In the genomic region with DNA sequence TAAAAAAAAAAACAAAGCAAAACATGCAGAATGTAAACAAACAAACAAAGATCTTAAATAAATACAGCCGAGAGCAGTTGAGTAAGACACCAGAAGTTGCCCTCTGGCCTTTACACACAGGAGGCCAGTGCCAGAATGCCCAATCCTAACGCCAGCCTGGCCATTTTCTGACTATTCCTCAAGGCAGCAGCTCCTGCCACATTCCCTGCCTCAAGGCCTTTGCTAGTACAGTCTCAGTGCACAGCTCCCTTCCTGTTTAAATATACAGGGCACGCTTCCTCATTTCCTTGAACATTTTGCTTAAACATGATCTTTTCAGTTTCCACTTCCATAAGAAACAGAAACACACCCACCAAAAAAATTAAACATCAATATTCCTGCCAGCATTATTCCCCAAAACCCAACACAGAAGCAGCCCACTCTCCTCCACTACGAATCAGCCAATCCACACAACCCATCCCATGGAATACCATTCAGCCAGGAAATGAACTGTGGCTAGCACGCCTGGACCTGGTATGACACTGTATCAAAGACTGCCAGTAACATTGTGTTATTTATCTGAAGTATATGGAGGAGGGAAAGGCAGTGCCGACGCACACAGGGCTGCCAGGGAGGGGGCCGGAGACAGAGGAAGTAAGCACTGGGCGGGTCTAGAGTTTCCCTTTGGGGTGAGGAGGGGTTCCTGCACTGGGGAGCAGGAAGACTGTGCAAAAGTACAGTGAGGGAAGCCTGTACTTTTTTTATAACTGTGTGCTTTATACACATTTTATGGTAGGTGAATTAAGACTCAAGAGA, we compare ENCODE assay signal across 9 mouse cellular contexts. TPM values are rescaled to one million over a fixed set of nuclear protein-coding genes. Genes with fewer than 3 reads are reported as not detected.
DNase-seq lines count a peak whose midpoint lies in the region; ATAC-seq and TF ChIP-seq lines count a peak whose summit lies in the region.
"Had no signal": no experiment of that assay in that cellular context is flagged by ENCODE, and none has a peak within 500 bp of the region (broad histone marks: within the 10 kb centered on the region; RNA-seq: fewer than 3 reads in every experiment).

No protein-coding gene starts in this region.

- TF ChIP-seq EP300 in liver, postnatal 0 days (IDR thresholded peaks at IDR 0.05; ENCODE audit: low read depth): no peak

- TF ChIP-seq CTCF in left cerebral cortex, adult 2 months (IDR thresholded peaks at IDR 0.05): no peak
- no peak for TF ChIP-seq CTCF in liver, postnatal 0 days (IDR thresholded peaks at IDR 0.05; ENCODE audit: low read depth)

- 0 out of 2 replicates have a peak overlapping the region, but pooled peaks have one; percentile 11 for H3K9ac ChIP-seq in liver, postnatal 0 days (replicated peaks)
- no peak overlapping the region for H3K9ac ChIP-seq in midbrain, embryonic 15.5 days

- ATAC-seq in liver, postnatal 0 days: peak; percentile 62
- ATAC-seq in midbrain, embryonic 15.5 days (replicated peaks): no peak; the same call in 1 of the 2 replicates

- H3K36me3 ChIP-seq in liver, postnatal 0 days (replicated peaks; ENCODE audit: insufficient read depth, low read length): no peaks in the 10 kb centered on the region
- H3K36me3 ChIP-seq in midbrain, embryonic 15.5 days (replicated peaks): no peaks in the 10 kb centered on the region

- 28% methylated on average over 9 of the region's 9 CpGs for WGBS in liver, postnatal 0 days (ENCODE audit: insufficient replicate concordance)
- 93% methylated on average over 9 of the region's 9 CpGs for WGBS in midbrain, embryonic 15.5 days

- H3K4me1 ChIP-seq in liver, postnatal 0 days (ENCODE audit: insufficient read depth): peaks cover 64% of the 10 kb centered on the region
- H3K4me1 ChIP-seq in midbrain, embryonic 15.5 days: no peaks in the 10 kb centered on the region

- no peak for DNase-seq in left cerebral cortex, adult 2 months (ENCODE audit: extremely low spot score in 1 of 2, low spot score in 2 of 2)
- no peak for DNase-seq in left cerebral cortex, postnatal 25 days (ENCODE audit: low spot score in 2 of 2)
- peak; percentile 48 to 52 for DNase-seq in heart, postnatal 36 days
- DNase-seq in liver, postnatal 0 days: peak; percentile 52
- DNase-seq in spleen, postnatal 4 days (ENCODE audit: low spot score in 2 of 2): peak; percentile 51 to 72
- no peak for DNase-seq in cerebellum, postnatal 4 days (ENCODE audit: low spot score in 2 of 2)
- no peak for DNase-seq in frontal cortex, postnatal 14 days (ENCODE audit: low spot score in 2 of 2)

- H3K27me3 ChIP-seq in liver, postnatal 0 days (ENCODE audit: insufficient read depth, low read length): no peaks in the 10 kb centered on the region
- H3K27me3 ChIP-seq in midbrain, embryonic 15.5 days (replicated peaks): no peaks in the 10 kb centered on the region

- intact Hi-C loops in left cerebral cortex, adult 2 months (cut with DNase I): no loop called here
- intact Hi-C loops in left cerebral cortex, postnatal 25 days (cut with DNase I): no loop called here
- intact Hi-C loops in heart, postnatal 36 days (cut with DNase I): no loop called here

- H3K9me3 ChIP-seq in liver, postnatal 0 days (ENCODE audit: low read length): no peaks in the 10 kb centered on the region
- no peaks in the 10 kb centered on the region for H3K9me3 ChIP-seq in midbrain, embryonic 15.5 days

- H3K4me3 ChIP-seq in left cerebral cortex, adult 2 months: no peak overlapping the region
- H3K4me3 ChIP-seq in liver, postnatal 0 days (ENCODE audit: low read depth, low read length): peak overlapping the region; percentile 15; the same call in 1 of the 2 replicates
- H3K4me3 ChIP-seq in midbrain, embryonic 15.5 days: no peak overlapping the region

- H3K27ac ChIP-seq in left cerebral cortex, adult 2 months: peak overlapping the region; percentile 24; the same call in 1 of the 2 replicates
- peak overlapping the region; percentile 60 for H3K27ac ChIP-seq in liver, postnatal 0 days (ENCODE audit: low read depth)
- no peak overlapping the region for H3K27ac ChIP-seq in midbrain, embryonic 15.5 days

- peak overlapping the region; percentile 45 for H3K4me2 ChIP-seq in liver, postnatal 0 days (ENCODE audit: low read depth, low read length)
- H3K4me2 ChIP-seq in midbrain, embryonic 15.5 days: no peak overlapping the region

RNA-seq across cellular contexts. Expression of gene Bicra, which starts 29.5 kb away (rescaled TPM):
- 10 to 100 TPM; 14.5 to 15.4 TPM for total RNA-seq in left cerebral cortex, adult 2 months (2021)
- 10 to 100 TPM; 12.6 to 14.3 TPM for total RNA-seq in left cerebral cortex, postnatal 25 days (2021)
- 1 to 10 TPM; 8.1 to 8.2 TPM for total RNA-seq in heart, postnatal 36 days (2021)
- polyA plus RNA-seq in liver, postnatal 0 days (2015; fragmentation: Nextera tagmentation; extraction: Ambion mirVana): 0.95 and 1.0 TPM in 2 replicates
- polyA plus RNA-seq in midbrain, embryonic 15.5 days (2015; fragmentation: Nextera tagmentation; extraction: Ambion mirVana): 9.2 TPM in 2 replicates

RNA-seq across cellular contexts. Expression of gene Zfp541, which starts 43.4 kb away (rescaled TPM):
- under 1 TPM; 0.77 to 0.97 TPM for total RNA-seq in left cerebral cortex, adult 2 months (2021)
- under 1 TPM; 0.50 TPM for total RNA-seq in left cerebral cortex, postnatal 25 days (2021)
- not detected for total RNA-seq in heart, postnatal 36 days (2021)
- polyA plus RNA-seq in liver, postnatal 0 days (2015; fragmentation: Nextera tagmentation; extraction: Ambion mirVana): not detected in 2 replicates
- 0.05 and 0.10 TPM in 2 replicates for polyA plus RNA-seq in midbrain, embryonic 15.5 days (2015; fragmentation: Nextera tagmentation; extraction: Ambion mirVana)
- total RNA-seq: heart, postnatal 10 days had no signal

RNA-seq across cellular contexts. Expression of gene Ehd2, which starts 50.8 kb away (rescaled TPM):
- 1 to 10 TPM; 6.4 to 6.7 TPM for total RNA-seq in left cerebral cortex, adult 2 months (2021)
- 1 to 10 TPM; 4.7 to 8.4 TPM for total RNA-seq in left cerebral cortex, postnatal 25 days (2021)
- 100 to 1,000 TPM in 1 of 2 experiments, 10 to 100 TPM in 1; 93.1 to 131 TPM for total RNA-seq in heart, postnatal 36 days (2021)
- 1.9 and 2.7 TPM in 2 replicates for polyA plus RNA-seq in liver, postnatal 0 days (2015; fragmentation: Nextera tagmentation; extraction: Ambion mirVana)
- 4.6 and 5.8 TPM in 2 replicates for polyA plus RNA-seq in midbrain, embryonic 15.5 days (2015; fragmentation: Nextera tagmentation; extraction: Ambion mirVana)

Comparison
In these comparisons a context has a peak if more than half of its experiments do, and no peak if none do; other contexts are left out.
1. DNase-seq: peak in heart, postnatal 36 days (2 of 2), liver, postnatal 0 days (single experiment) and spleen, postnatal 4 days (2 of 2); none in left cerebral cortex, adult 2 months (0 of 2), left cerebral cortex, postnatal 25 days (0 of 2), cerebellum, postnatal 4 days (0 of 2) and frontal cortex, postnatal 14 days (0 of 2).
2. RNA of gene Ehd2, which starts 50.8 kb away (total RNA-seq): 93.1 to 131 TPM in heart, postnatal 36 days; 4.7 to 8.4 TPM in left cerebral cortex, postnatal 25 days and 6.4 to 6.7 TPM in left cerebral cortex, adult 2 months; every median in the first group is over 10 times any median in the second.